Mouse (Mus musculus) G1E (cell line): ENCODE measurements around the gene Iqcf3.

Experiments
- CTCF ChIP-seq: IDR thresholded peaks from 2 replicates; pipeline ENCODE4 v1.5.1; 2012; ENCODE audit warnings: low read depth, low read length, inconsistent platforms, mixed read lengths
- GATA1 ChIP-seq: IDR thresholded peaks from 2 replicates; pipeline ENCODE4 v1.6.1; 2012; ENCODE audit warnings: borderline replicate concordance, low read length, inconsistent platforms, mixed read lengths
- POLR2AphosphoS5 ChIP-seq: IDR thresholded peaks from 2 replicates; pipeline ENCODE4 v1.6.1; 2012; ENCODE audit warnings: low read depth, low read length, inconsistent platforms; ENCODE audit not compliant: insufficient replicate concordance
- TAL1 ChIP-seq: conservative IDR thresholded peaks from 2 replicates; pipeline ENCODE4 v1.6.1; 2012; ENCODE audit warnings: low read depth, low read length, inconsistent platforms, mixed read lengths

DNA sequence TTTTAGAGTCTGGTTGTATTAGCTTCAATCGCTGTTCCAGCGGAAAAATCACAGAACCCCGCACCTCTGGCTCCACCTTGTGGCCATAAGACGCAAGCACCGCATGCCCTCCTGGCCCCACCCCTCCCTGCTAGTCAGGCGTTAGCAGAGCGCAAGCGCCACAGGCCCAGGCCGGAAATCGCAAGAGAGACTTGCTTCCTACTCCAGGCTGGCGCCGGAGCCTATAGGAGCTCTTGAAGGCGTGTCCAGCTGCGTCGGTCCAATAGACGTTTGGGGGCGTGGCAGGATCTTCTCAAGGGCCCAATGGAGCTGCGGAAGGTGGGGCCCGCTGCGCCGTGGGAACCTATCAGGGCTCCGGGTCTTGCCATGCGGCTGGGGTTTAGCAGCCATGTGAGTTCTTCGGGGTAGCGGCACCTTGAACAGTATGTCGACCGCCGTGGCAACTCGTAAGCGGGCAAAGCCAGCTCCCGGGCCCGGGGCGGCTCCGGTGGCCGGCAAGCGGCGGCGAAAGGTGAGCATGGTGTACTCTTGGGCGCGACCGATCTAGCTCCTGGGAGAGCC lies 84.4 kb downstream of the Iqcf3 start, which contains the start of gene Parp3:
- TF ChIP-seq CTCF (peak; percentile 85), GATA1 (no peak), TAL1 (no peak), POLR2AphosphoS5 (no peak)
